Mouse (Mus musculus) midbrain, embryonic 15.5 days (tissue): Measurements from ENCODE around the gene H2-DMb1. TPM values are rescaled to one million over a fixed set of nuclear protein-coding genes. Genes with fewer than 3 reads are reported as not detected.

Experiments
- ATAC-seq: fragments of 200-750 bp; cut with Nextera tagmentation; replicated peaks from 2 replicates; pipeline ENCODE4 v1.8.0; 2017; ENCODE audit warnings: moderate TSS enrichment
- H3K27ac ChIP-seq: fragments of 300-500 bp; sonication (generic); 2 replicates; pipeline ENCODE4 v1.5.1; 2015; ENCODE audit warnings: mild to moderate bottlenecking, inconsistent platforms
- H3K27me3 ChIP-seq: fragments of 300-500 bp; sonication (generic); replicated peaks from 2 replicates; pipeline ENCODE4 v1.6.1; 2015; ENCODE audit warnings: inconsistent platforms
- H3K36me3 ChIP-seq: fragments of 300-500 bp; sonication (generic); replicated peaks from 2 replicates; pipeline ENCODE4 v1.6.1; 2015; ENCODE audit warnings: inconsistent platforms
- H3K4me1 ChIP-seq: fragments of 300-500 bp; sonication (generic); 2 replicates; pipeline ENCODE4 v1.6.1; 2015; ENCODE audit warnings: inconsistent platforms
- H3K4me2 ChIP-seq: fragments of 300-500 bp; sonication (generic); 2 replicates; pipeline ENCODE4 v1.6.1; 2015; ENCODE audit warnings: inconsistent platforms, mild to moderate bottlenecking, moderate library complexity
- H3K4me3 ChIP-seq: fragments of 300-500 bp; sonication (generic); 2 replicates; pipeline ENCODE4 v1.5.1; 2015; ENCODE audit warnings: mild to moderate bottlenecking, inconsistent platforms
- H3K9ac ChIP-seq: fragments of 300-500 bp; sonication (generic); 2 replicates; pipeline ENCODE4 v1.6.1; 2015; ENCODE audit warnings: mild to moderate bottlenecking, inconsistent platforms
- H3K9me3 ChIP-seq: fragments of 300-500 bp; sonication (generic); 2 replicates; pipeline ENCODE4 v1.6.1; 2016; ENCODE audit warnings: inconsistent platforms
- WGBS: fragments of 180-500 bp; shearing (Covaris S2); methylation state at CpG from one replicate; pipeline ENCODE4 v1.1.7; 2015; ENCODE audit warnings: mixed read lengths; 5-methylcytosine and 5-hydroxymethylcytosine counted together
- polyA plus RNA-seq: library from polyadenylated mRNA; unstranded; fragments of >200 nt; fragmentation: Nextera tagmentation; extraction: Ambion mirVana; gene quantifications from 2 replicates; pipeline ENCODE4 v1.2.1, GENCODE M21; 2015

The H2-DMb1 gene
- polyA plus RNA-seq, 1 experiment from 2014 or later: 0.79 TPM

DNA sequence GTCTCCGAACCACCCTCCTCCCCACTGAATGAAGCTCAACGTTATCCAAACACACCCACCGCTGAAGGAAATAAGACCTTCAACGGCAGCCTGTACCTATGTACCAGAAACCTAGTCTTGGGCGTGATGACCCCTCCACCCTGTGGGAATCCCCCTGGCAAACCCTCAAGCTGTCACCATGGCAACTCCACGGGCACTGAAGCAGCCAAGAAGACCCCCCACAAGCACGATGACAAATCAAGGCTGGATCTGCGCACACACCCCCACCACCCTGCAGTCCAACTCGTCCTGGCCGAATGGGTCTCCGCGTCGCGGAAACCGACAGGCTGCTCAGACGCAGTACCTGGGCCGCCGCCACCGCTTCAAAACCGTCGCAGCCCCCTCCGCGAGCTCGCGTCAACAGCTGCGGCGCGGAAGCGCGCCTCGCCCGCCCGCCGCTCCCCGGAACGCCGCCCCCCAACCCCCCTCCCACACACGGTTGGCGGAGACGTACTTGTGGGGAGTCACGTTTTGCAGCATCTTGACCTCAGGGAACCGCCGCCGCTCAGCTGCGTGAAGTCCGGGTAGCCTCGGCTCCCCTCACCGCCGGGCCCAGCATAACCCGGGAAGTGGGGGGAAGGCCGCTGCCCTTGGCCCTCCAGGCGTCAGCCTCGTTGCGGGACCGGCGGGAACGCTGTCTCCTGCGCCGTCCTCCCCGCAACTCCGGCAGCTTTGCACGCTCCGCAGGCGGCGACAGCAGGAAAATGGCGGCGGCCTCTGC is 34.6 kb upstream of the H2-DMb1 start:
- ATAC-seq: no peak
- H3K27me3 ChIP-seq: no peaks in the 10 kb centered on the region
- H3K4me3 ChIP-seq: peak overlapping the region; percentile 90
- whole genome bisulfite sequencing: under 1% methylated on average over 67 of the region's 67 CpGs
- peaks cover 32% of the 10 kb centered on the region for H3K4me1 ChIP-seq
- no peaks in the 10 kb centered on the region for H3K9me3 ChIP-seq
- H3K4me2 ChIP-seq: peak overlapping the region; percentile 88
- peaks cover 27% of the 10 kb centered on the region for H3K36me3 ChIP-seq
- peak overlapping the region; percentile 100 for H3K27ac ChIP-seq
- peak overlapping the region; percentile 73 for H3K9ac ChIP-seq

DNA sequence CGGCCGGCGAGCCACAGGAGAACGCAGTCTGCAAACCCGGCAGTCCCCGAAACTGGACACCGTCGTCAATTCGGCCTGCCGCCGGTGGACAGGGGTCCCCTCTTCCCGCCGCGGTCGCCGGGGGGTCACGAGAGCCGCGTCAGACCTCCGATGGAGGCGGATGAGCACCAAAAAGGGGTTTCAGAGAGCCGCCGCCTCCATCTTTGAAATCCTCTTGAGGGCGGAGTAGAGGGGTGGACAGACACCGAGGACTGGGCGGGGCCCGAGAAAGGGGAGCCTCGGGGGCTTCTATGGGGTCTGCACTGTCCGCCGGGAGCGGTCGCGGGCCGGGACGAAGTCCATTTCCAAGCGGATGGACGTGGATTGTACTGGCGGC is 34.0 kb upstream of the H2-DMb1 start:
- H3K9me3 ChIP-seq: no peaks in the 10 kb centered on the region
- H3K9ac ChIP-seq: peak overlapping the region; percentile 73
- peaks cover 21% of the 10 kb centered on the region for H3K36me3 ChIP-seq
- H3K4me3 ChIP-seq: peak overlapping the region; percentile 90
- WGBS: under 1% methylated on average over 38 of the region's 38 CpGs
- peak overlapping the region; percentile 88 for H3K4me2 ChIP-seq
- peak overlapping the region; percentile 100 for H3K27ac ChIP-seq
- no peak for ATAC-seq
- no peaks in the 10 kb centered on the region for H3K27me3 ChIP-seq
- peaks cover 37% of the 10 kb centered on the region for H3K4me1 ChIP-seq

DNA sequence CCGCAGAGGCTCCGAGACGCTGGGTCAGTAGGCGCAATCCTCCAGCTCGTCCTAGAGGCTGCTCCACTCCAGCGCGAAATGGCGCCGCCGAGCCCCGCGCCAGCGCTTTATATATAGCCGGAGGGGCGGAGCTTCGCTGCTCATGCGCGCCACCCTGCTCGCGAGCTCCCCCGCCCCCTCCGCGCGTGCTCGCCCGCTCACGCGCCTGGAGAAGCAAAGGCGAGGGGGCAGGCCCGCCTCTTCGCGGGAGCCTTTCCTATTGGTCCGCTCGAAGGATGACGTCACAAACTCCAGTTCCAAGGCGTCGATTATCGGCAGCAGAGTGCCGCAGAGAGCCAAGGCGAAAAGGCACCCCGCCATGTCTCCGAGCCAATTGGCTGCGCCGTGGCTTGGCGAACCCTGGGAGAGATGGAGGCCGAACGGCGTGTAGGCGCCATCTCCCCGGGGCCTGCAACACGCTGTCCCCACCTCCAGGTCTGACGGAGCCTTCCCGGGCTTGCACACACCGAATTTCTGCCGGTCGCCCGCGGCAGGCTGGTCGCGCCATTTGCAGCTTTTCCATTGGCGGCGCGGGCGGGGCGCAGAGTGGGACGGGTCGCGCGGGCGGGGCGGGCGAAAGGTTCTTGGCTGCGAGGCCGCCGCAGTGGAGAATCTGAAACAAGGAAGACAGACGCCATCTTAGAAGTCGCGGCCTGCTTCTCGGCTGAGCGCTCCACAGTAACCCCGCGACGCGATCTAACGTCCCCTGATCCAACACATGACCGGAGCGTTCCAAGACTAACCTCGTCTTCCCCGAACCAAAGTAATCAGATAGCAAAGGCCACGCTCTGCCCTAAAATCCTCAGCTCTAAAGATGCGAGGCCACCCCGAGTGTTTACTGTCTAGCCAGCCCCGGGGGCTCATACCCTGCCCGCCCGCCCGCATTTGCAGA is 33.4 kb upstream of the H2-DMb1 start, which contains the start of gene H2-DMa:
Gene H2-DMa, plus strand, starts transcription at position 293 of the 931 bp plus-strand sequence.
- peaks cover 15% of the 10 kb centered on the region for H3K36me3 ChIP-seq
- H3K27ac ChIP-seq: peak within 1 kb of the TSS; percentile 100
- H3K4me1 ChIP-seq: peaks cover 42% of the 10 kb centered on the region
- peak within 1 kb of the TSS; percentile 90 for H3K4me3 ChIP-seq
- H3K4me2 ChIP-seq: peak within 1 kb of the TSS; percentile 88
- H3K27me3 ChIP-seq: no peaks in the 10 kb centered on the region
- H3K9me3 ChIP-seq: no peaks in the 10 kb centered on the region
- peak within 1 kb of the TSS; percentile 98 for H3K9ac ChIP-seq
- ATAC-seq: peak; percentile 82
- under 1% methylated on average over 96 of the region's 96 CpGs for WGBS

DNA sequence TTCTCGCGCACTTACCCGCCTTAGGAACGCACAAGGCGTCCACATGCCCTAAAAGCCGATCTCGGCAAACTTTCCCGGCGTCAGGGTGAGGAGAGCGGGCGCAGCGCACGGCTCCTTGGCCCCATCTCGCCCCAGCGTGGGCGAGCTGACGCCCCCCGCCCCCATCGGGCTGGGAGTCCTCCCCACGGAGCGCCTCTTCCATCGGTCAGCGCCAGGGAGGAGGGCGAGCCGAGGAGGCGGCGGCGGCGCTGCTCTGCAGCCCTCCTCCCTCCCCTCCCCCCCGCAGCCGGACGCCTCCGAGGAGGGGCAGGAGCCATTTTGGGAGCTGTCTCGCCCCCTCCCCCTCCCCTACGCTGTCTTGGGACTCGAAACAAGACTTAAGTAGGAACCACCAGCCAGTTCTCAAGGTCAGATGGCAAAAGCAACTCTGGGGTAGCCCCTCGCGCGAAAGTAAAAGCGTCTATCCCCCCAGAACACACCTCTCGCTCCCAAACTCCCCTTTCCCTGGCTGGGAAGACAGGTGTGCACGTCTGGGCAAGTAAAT is 32.6 kb upstream of the H2-DMb1 start:
- no peaks in the 10 kb centered on the region for H3K27me3 ChIP-seq
- under 1% methylated on average over 40 of the region's 42 CpGs for WGBS
- H3K4me1 ChIP-seq: peaks cover 44% of the 10 kb centered on the region
- peaks cover 7% of the 10 kb centered on the region for H3K36me3 ChIP-seq
- H3K9ac ChIP-seq: peak overlapping the region; percentile 98
- H3K27ac ChIP-seq: peak overlapping the region; percentile 100
- peak overlapping the region; percentile 88 for H3K4me2 ChIP-seq
- peak overlapping the region; percentile 90 for H3K4me3 ChIP-seq
- peak; percentile 0; the same call in 1 of the 2 replicates for ATAC-seq
- H3K9me3 ChIP-seq: no peaks in the 10 kb centered on the region

DNA sequence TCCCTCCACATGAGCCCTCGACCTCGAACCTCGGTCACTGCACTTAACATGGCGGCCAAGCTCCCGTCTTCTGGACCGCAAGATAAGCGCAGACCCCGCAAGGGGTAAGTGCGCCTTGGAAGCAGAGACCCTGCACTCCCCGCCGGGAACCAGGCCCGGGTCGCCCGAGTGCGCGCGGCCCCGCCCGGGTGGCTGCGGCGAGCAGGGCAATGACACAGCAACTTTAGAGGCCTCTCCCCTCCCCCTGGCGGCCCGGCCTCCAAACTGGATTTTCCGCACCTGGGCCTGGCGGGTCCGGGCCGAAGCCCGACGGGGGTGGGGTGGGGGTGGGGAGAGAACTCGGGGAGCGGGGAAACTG is 32.1 kb upstream of the H2-DMb1 start:
- peak overlapping the region; percentile 100 for H3K27ac ChIP-seq
- no peaks in the 10 kb centered on the region for H3K9me3 ChIP-seq
- peak overlapping the region; percentile 88 for H3K4me2 ChIP-seq
- H3K36me3 ChIP-seq: peaks cover 2% of the 10 kb centered on the region
- H3K27me3 ChIP-seq: no peaks in the 10 kb centered on the region
- H3K4me3 ChIP-seq: peak overlapping the region; percentile 90
- ATAC-seq: peak; percentile 0; the same call in 1 of the 2 replicates
- 0% methylated on average over 31 of the region's 31 CpGs for WGBS
- peaks cover 39% of the 10 kb centered on the region for H3K4me1 ChIP-seq
- H3K9ac ChIP-seq: peak overlapping the region; percentile 98

DNA sequence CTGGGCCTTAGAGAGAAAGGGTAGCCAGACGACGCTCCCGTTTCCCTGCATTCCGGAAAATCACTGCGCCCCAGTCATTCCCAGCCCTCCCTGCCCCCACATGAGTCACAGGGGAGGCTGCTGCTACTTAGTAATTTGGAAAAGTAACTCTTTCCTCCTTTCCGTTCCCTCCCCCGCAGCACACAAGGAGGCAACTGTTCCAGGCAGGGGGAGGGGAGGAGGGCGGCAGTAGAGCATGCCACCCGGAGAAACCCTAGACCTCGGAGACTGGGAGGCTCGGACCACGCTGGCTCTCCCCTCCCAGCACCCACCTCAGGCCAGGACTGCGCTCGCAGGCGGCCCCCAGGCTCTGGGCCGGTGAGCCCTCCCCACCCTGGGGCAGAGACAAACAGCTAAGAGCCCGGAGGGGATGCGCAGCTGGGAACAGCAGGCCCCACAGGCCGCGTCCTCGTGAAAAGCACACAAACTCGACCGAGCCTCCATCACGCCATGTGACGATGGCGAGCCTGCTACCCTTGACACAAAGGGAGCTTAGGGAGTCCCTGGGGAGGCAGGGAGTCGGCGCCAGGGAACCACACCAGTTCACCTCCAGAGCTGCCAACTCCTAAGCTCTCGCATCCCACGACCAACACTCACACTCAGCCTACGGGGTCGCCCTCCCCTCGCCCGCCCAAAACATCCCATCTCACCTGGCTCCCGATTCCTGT is 31.5 kb upstream of the H2-DMb1 start:
- under 1% methylated on average over 35 of the region's 35 CpGs for WGBS
- no peaks in the 10 kb centered on the region for H3K36me3 ChIP-seq
- no peaks in the 10 kb centered on the region for H3K27me3 ChIP-seq
- peak overlapping the region; percentile 88 for H3K4me2 ChIP-seq
- H3K9ac ChIP-seq: peak overlapping the region; percentile 98
- peak; percentile 19 for ATAC-seq
- no peaks in the 10 kb centered on the region for H3K9me3 ChIP-seq
- peak overlapping the region; percentile 100 for H3K27ac ChIP-seq
- peaks cover 35% of the 10 kb centered on the region for H3K4me1 ChIP-seq
- peak overlapping the region; percentile 90 for H3K4me3 ChIP-seq

DNA sequence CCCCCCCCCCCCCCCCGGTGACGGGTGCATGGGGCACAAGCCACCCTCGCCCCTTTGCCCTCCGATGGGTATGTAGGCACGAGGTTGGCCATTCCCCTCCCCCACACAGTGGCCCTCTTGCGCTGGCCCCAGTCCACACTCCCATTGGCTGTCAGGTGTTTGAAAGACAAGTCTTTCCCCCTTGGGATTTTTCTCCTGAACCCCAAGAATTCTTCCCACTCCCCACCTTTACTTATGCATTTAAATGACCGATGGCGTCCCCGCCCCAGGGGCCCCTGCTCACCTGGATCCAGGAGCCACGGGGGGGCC is 31.0 kb upstream of the H2-DMb1 start:
- peak overlapping the region; percentile 100 for H3K27ac ChIP-seq
- H3K9me3 ChIP-seq: no peaks in the 10 kb centered on the region
- ATAC-seq: peak; percentile 28
- H3K36me3 ChIP-seq: no peaks in the 10 kb centered on the region
- peak overlapping the region; percentile 90 for H3K4me3 ChIP-seq
- no peaks in the 10 kb centered on the region for H3K27me3 ChIP-seq
- peak overlapping the region; percentile 88 for H3K4me2 ChIP-seq
- H3K9ac ChIP-seq: peak overlapping the region; percentile 98
- H3K4me1 ChIP-seq: peaks cover 30% of the 10 kb centered on the region
- 2% methylated on average over 10 of the region's 10 CpGs for WGBS

DNA sequence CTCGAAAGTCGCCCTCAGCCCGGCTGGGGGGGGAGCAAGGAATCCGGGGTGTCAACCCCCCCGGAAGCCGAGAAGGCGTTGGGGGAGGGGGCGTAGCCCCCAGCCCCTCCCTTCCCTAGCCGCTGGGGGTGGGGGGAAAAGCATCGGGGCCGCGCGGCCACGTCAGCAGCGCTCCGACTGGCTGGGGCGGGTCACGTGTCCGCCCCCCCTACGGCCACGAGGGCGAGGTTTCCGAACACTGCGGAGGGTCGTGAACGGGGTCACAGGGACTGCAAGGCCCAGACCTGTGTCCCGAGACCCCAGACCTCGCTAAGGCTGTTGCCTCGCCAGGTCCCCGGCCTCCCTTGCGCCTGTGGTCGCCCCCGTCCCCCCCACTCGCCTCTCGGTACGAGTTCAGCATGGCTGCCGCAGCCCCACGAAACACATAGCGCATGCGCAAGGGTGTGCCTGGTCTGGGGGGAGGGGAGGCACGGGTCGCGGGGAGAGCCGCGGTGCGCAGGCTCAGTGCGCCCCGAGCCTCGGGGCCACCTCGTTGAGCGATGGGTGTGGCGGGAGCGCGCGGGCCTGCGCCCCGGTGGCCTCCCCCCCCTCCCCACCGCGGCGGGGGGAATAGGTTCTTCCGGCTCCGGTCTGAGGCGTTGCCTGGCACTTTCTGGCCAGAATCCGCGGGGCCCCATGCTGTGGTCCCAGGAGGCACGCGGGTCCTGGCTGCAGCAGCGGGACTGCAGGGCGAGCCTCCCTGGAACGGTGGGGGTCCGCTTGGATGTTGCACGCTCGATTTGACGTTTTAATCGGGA is 30.5 kb upstream of the H2-DMb1 start, which contains the start of gene Brd2:
Gene Brd2, minus strand, starts transcription at position 447 of the 797 bp plus-strand sequence.
- no peaks in the 10 kb centered on the region for H3K9me3 ChIP-seq
- peak within 1 kb of the TSS; percentile 98 for H3K9ac ChIP-seq
- no peaks in the 10 kb centered on the region for H3K36me3 ChIP-seq
- peak within 1 kb of the TSS; percentile 100 for H3K27ac ChIP-seq
- H3K4me2 ChIP-seq: peak within 1 kb of the TSS; percentile 88
- ATAC-seq: peak; percentile 61
- H3K4me1 ChIP-seq: peaks cover 24% of the 10 kb centered on the region
- no peaks in the 10 kb centered on the region for H3K27me3 ChIP-seq
- H3K4me3 ChIP-seq: peak within 1 kb of the TSS; percentile 90
- under 1% methylated on average over 60 of the region's 75 CpGs for whole genome bisulfite sequencing

DNA sequence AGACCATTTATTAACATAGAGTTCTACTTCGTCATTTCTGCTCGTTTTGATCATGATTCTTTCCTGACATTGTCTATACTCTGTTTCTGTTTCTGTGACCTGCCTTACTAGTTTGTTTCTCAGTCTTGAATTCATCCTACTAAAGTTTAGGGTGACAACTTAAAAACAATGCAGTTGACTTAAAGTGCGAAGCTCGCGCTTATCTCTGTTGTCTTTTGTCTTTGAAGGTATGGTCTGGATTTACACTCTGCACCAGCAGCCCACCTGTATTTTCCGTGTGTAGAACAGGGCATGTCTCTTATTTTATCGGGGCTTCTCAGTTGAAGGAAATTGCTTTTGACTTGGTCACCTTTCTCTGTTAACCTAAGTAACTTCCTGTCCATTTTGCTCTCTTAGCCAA is 29.8 kb upstream of the H2-DMb1 start:
- ATAC-seq: no peak
- H3K4me3 ChIP-seq: peak overlapping the region; percentile 90
- peak overlapping the region; percentile 98 for H3K9ac ChIP-seq
- H3K9me3 ChIP-seq: no peaks in the 10 kb centered on the region
- peak overlapping the region; percentile 100 for H3K27ac ChIP-seq
- under 1% methylated on average over 7 of the region's 7 CpGs for WGBS
- no peaks in the 10 kb centered on the region for H3K36me3 ChIP-seq
- H3K27me3 ChIP-seq: no peaks in the 10 kb centered on the region
- H3K4me1 ChIP-seq: peaks cover 20% of the 10 kb centered on the region
- H3K4me2 ChIP-seq: peak overlapping the region; percentile 88

DNA sequence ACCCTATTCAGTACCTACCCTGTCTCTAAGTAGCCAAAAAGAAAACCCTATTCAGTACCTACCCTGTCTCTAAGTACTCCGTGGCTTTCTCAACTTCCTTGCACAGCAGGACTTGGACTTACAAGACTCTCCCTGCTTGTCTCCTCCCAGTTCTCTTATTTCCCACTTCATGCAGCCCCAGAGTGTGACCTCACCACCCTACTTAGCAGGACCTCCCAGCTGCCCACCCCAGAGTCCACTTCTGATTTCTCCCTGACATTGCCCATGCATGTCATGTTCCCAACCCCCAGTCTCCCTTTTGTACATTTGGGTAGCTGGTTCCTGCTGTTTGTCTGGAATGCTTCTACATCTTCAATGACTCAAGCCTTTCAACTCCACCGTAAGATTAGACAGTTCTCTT is 29.4 kb upstream of the H2-DMb1 start:
- Histone ChIP-seq H3K4me1 (peaks cover 21% of the 10 kb centered on the region), H3K36me3 (no peaks in the 10 kb centered on the region), H3K4me3 (peak overlapping the region; percentile 90), H3K9me3 (no peaks in the 10 kb centered on the region), H3K9ac (peak overlapping the region; percentile 98), H3K27me3 (no peaks in the 10 kb centered on the region), H3K4me2 (peak overlapping the region; percentile 88), H3K27ac (peak overlapping the region; percentile 100)
- ATAC-seq: no peak
- 2% methylated on average over 2 of the region's 2 CpGs for WGBS

DNA sequence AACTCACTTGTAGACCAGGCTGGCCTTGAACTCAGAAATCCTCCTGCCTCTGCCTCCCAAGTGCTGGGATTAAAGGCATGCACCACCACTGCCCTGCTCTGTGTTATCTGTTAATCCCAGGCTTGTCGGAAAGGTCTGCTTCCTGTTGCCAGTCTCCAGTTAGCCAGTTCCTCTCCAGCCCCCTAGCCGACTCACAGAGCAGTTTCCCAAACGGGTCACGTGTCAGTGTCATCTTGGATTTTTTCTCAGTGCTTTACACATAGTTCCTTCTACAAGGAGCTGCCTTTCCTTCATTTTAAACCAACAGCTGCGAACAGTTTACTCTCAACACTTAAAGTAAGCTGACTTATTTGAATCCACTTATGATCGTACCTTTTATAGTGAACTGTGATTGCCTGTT is 28.2 kb upstream of the H2-DMb1 start:
- Histone ChIP-seq H3K36me3 (no peaks in the 10 kb centered on the region), H3K9me3 (no peaks in the 10 kb centered on the region), H3K9ac (no peak overlapping the region), H3K4me3 (no peak overlapping the region), H3K4me2 (peak overlapping the region; percentile 8; the same call in 1 of the 2 replicates), H3K27ac (no peak overlapping the region), H3K4me1 (peaks cover 29% of the 10 kb centered on the region), H3K27me3 (no peaks in the 10 kb centered on the region)
- ATAC-seq: no peak
- 89% methylated on average over 6 of the region's 6 CpGs for WGBS
